Mouse (Mus musculus) lung, postnatal 0 days (tissue): ENCODE measurements around the gene Hcn4. TPM values are rescaled to one million over a fixed set of nuclear protein-coding genes. Genes with fewer than 3 reads are reported as not detected.

Experiments
- ATAC-seq: fragments of 200-750 bp; cut with Nextera tagmentation; 2 replicates; pipeline ENCODE4 v1.8.0; 2017; ENCODE audit warnings: moderate library complexity
- DNase-seq: peaks from one replicate; pipeline ENCODE4 v3.0.0-alpha.2; 2016; ENCODE audit warnings: low spot score
- H3K27ac ChIP-seq: fragments of 300-500 bp; sonication (generic); 2 replicates; pipeline ENCODE4 v1.5.1; 2014; ENCODE audit warnings: antibody characterized with exemption, mild to moderate bottlenecking, low read length, mixed read lengths
- H3K27me3 ChIP-seq: fragments of 300-500 bp; sonication (generic); replicated peaks from 2 replicates; pipeline ENCODE4 v1.6.1; 2014; ENCODE audit warnings: low read length, mixed read lengths; ENCODE audit not compliant: insufficient read depth
- H3K36me3 ChIP-seq: fragments of 300-500 bp; sonication (generic); 2 replicates; pipeline ENCODE4 v1.6.1; 2014; ENCODE audit warnings: low read length, mixed read lengths; ENCODE audit not compliant: insufficient read depth
- H3K4me1 ChIP-seq: fragments of 300-500 bp; sonication (generic); 2 replicates; pipeline ENCODE4 v1.6.1; 2014; ENCODE audit warnings: antibody characterized with exemption, low read depth, low read length, mixed read lengths; ENCODE audit not compliant: insufficient read depth
- H3K4me2 ChIP-seq: fragments of 300-500 bp; sonication (generic); replicated peaks from 2 replicates; pipeline ENCODE4 v1.6.1; 2014; ENCODE audit warnings: low read depth, mild to moderate bottlenecking, low read length, moderate library complexity, mixed read lengths
- H3K4me3 ChIP-seq: fragments of 300-500 bp; sonication (generic); 2 replicates; pipeline ENCODE4 v1.5.1; 2014; ENCODE audit warnings: low read depth, low read length
- H3K9ac ChIP-seq: fragments of 300-500 bp; sonication (generic); replicated peaks from 2 replicates; pipeline ENCODE4 v1.6.1; 2014; ENCODE audit warnings: low read depth, mild to moderate bottlenecking
- H3K9me3 ChIP-seq: fragments of 300-500 bp; sonication (generic); 2 replicates; pipeline ENCODE4 v1.6.1; 2016; ENCODE audit warnings: low read length, mixed read lengths
- CTCF ChIP-seq: IDR thresholded peaks from 2 replicates; pipeline ENCODE4 v1.5.1; 2016; ENCODE audit warnings: antibody characterized with exemption, mild to moderate bottlenecking
- EP300 ChIP-seq: IDR thresholded peaks from 2 replicates; pipeline ENCODE4 v1.6.1; 2016; ENCODE audit warnings: antibody characterized with exemption, mild to moderate bottlenecking, control low read depth
- WGBS: fragments of 180-500 bp; shearing (Covaris S2); extraction: QIAGEN DNeasy Blood & Tissue Kit; methylation state at CpG from one replicate; pipeline ENCODE4 v1.1.7; 2014; 5-methylcytosine and 5-hydroxymethylcytosine counted together
- polyA plus RNA-seq: library from polyadenylated mRNA; unstranded; fragments of >200 nt; fragmentation: Nextera tagmentation; extraction: Ambion mirVana; gene quantifications from 2 replicates; pipeline ENCODE4 v1.2.1, GENCODE M21; 2015

The Hcn4 gene
- polyA plus RNA-seq, 1 experiment from 2014 or later: 0.06 TPM

DNA sequence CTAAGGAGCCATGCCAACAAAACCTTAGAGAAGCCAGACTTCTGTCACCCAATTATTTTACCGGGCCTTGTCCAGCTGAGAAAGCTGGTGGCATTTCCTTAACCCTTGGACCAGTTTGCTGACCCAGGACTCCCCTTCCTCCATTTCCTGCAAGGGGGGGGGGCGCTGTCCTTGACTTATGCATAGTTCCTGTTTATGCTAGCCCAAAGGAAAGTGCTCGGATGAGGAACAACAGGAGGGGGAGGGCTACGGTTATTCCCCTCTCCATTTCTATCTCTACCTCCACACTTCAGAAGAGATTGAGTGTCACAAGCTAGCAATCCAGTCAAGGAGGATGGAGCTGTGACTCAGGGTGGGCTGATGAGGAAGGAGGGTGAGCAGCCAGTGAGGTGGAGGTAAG, 20.9 kb upstream of the Hcn4 start:
- no peaks in the 10 kb centered on the region for H3K36me3 ChIP-seq
- H3K4me3 ChIP-seq: no peak overlapping the region
- WGBS: 20% methylated on average over 4 of the region's 4 CpGs
- H3K27ac ChIP-seq: no peak overlapping the region
- no peak overlapping the region for H3K9ac ChIP-seq
- no peak overlapping the region for H3K4me2 ChIP-seq
- no peaks in the 10 kb centered on the region for H3K27me3 ChIP-seq
- DNase-seq: no peak
- H3K9me3 ChIP-seq: no peaks in the 10 kb centered on the region
- H3K4me1 ChIP-seq: no peaks in the 10 kb centered on the region
- peak; percentile 40 for ATAC-seq
- TF ChIP-seq EP300 (no peak), CTCF (no peak)

DNA sequence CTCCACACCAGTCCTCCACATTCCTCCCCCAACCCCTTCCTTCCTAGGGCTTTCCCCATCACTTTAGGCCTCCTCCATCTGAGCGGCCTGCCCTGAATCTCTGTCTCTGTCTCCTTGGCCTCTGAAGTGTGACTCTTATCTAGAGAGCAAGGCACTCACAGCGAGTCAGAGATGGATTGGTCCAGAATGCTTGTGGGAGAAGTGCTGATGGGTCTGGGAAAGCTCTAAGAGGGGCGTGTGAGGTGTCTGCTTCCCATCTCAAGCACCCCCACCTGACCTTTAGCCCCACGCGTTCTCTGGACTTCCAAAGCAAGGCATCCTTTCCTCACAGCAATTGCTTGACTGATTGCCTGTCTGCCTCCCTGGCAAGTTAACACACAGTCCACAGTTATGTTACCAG, 20.4 kb upstream of the Hcn4 start:
- no peaks in the 10 kb centered on the region for H3K27me3 ChIP-seq
- DNase-seq (no peak), ATAC-seq (no peak)
- no peak overlapping the region for H3K9ac ChIP-seq
- no peak overlapping the region for H3K27ac ChIP-seq
- no peaks in the 10 kb centered on the region for H3K36me3 ChIP-seq
- no peaks in the 10 kb centered on the region for H3K4me1 ChIP-seq
- 20% methylated on average over 5 of the region's 5 CpGs for WGBS
- no peak overlapping the region for H3K4me3 ChIP-seq
- H3K4me2 ChIP-seq: no peak overlapping the region
- TF ChIP-seq EP300: no peak
- TF ChIP-seq CTCF: no peak
- H3K9me3 ChIP-seq: no peaks in the 10 kb centered on the region

GRCm38 (mm10) chr9:58805601-58806318, 17.5 kb upstream of the Hcn4 start:
- no peaks in the 10 kb centered on the region for H3K36me3 ChIP-seq
- 9% methylated on average over 15 of the region's 15 CpGs for WGBS
- peak overlapping the region; percentile 40 for H3K4me2 ChIP-seq
- ATAC-seq: peak; percentile 62; the same call in 1 of the 2 replicates
- no peaks in the 10 kb centered on the region for H3K9me3 ChIP-seq
- H3K27me3 ChIP-seq: no peaks in the 10 kb centered on the region
- H3K27ac ChIP-seq: no peak overlapping the region
- TF ChIP-seq CTCF: no peak
- TF ChIP-seq EP300: no peak
- no peak overlapping the region for H3K9ac ChIP-seq
- H3K4me1 ChIP-seq: no peaks in the 10 kb centered on the region
- peak; percentile 79 for DNase-seq
- H3K4me3 ChIP-seq: no peak overlapping the region

- Histone ChIP-seq H3K4me1 (no peaks in the 10 kb centered on the region), H3K27ac (no peak overlapping the region), H3K4me3 (no peak overlapping the region), H3K27me3 (no peaks in the 10 kb centered on the region), H3K36me3 (no peaks in the 10 kb centered on the region), H3K4me2 (no peak overlapping the region), H3K9me3 (no peaks in the 10 kb centered on the region), H3K9ac (no peak overlapping the region)
- ATAC-seq (no peak), DNase-seq (no peak)
- no peak for TF ChIP-seq EP300
- TF ChIP-seq CTCF: no peak
- WGBS: 44% methylated on average over 3 of the region's 3 CpGs
Measured at GRCm38 (mm10) chr9:58811171-58811570, 12.0 kb upstream of the Hcn4 start.

- no peak for TF ChIP-seq EP300
- peak; percentile 25; the same call in 1 of the 2 replicates for TF ChIP-seq CTCF
- Histone ChIP-seq H3K27ac (no peak overlapping the region), H3K9me3 (no peaks in the 10 kb centered on the region), H3K36me3 (no peaks in the 10 kb centered on the region), H3K9ac (no peak overlapping the region), H3K4me3 (no peak overlapping the region), H3K4me1 (no peaks in the 10 kb centered on the region), H3K27me3 (0 out of 2 replicates have a peak, but pooled peaks cover 9% of the 10 kb centered on the region), H3K4me2 (no peak overlapping the region)
- WGBS: 44% methylated on average over 15 of the region's 15 CpGs
- ATAC-seq (no peak), DNase-seq (no peak)
Measured at GRCm38 (mm10) chr9:58815552-58816260, 7.5 kb upstream of the Hcn4 start.

DNA sequence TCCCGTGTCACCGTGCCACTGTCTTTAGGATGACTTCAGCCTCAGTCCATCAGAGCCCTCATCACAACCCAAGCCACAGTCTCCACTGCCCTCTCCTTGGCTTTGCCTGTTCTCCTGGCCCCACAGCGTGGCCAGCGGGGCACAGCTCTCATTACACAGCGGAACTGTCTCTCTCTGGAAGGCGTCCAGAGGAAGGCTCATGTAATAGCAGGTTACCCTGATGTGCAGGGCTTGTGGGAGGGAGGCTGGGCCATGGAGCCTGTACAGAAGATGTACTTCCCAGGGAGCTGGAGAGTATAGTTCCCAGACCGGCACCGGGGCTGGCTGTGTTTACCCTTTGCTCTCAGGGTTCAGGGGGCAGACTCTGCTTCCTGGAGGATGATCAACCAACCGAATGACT, 6.8 kb upstream of the Hcn4 start:
- H3K9ac ChIP-seq: no peak overlapping the region
- H3K4me1 ChIP-seq: no peaks in the 10 kb centered on the region
- no peaks in the 10 kb centered on the region for H3K9me3 ChIP-seq
- H3K27ac ChIP-seq: no peak overlapping the region
- ATAC-seq: no peak
- no peak overlapping the region for H3K4me3 ChIP-seq
- DNase-seq: no peak
- WGBS: 36% methylated on average over 9 of the region's 9 CpGs
- H3K27me3 ChIP-seq: peaks cover 15% of the 10 kb centered on the region; the same call in 1 of the 2 replicates
- no peaks in the 10 kb centered on the region for H3K36me3 ChIP-seq
- no peak overlapping the region for H3K4me2 ChIP-seq
- TF ChIP-seq EP300 (no peak), CTCF (no peak)
